Mouse (Mus musculus) liver, embryonic 14.5 days (tissue): ENCODE data around the gene D3Ertd254e. TPM values are rescaled to one million over a fixed set of nuclear protein-coding genes. Genes with fewer than 3 reads are reported as not detected.

Experiments
- ATAC-seq: fragments of 200-750 bp; cut with Nextera tagmentation; 2 replicates; pipeline ENCODE4 v1.8.0; 2017; ENCODE audit warnings: moderate number of reproducible peaks, mild to moderate bottlenecking, moderate library complexity; ENCODE audit not compliant: insufficient read depth
- DNase-seq, 3 experiments: peaks; one replicate each; pipeline ENCODE4 v3.0.0-alpha.2; 2012 to 2013; ENCODE audit warnings: low read depth in 3 of 3, low spot score in 3 of 3
- H3K27ac ChIP-seq: fragments of 300-500 bp; sonication (generic); 2 replicates; pipeline ENCODE4 v1.5.1; 2014; ENCODE audit warnings: moderate library complexity, mild to moderate bottlenecking, control low read depth, inconsistent platforms
- H3K27me3 ChIP-seq: fragments of 300-500 bp; sonication (generic); 2 replicates; pipeline ENCODE4 v1.6.1; 2014; ENCODE audit warnings: mild to moderate bottlenecking, low read length, moderate library complexity; ENCODE audit not compliant: control insufficient read depth, insufficient read depth
- H3K36me3 ChIP-seq: fragments of 300-500 bp; sonication (generic); replicated peaks from 2 replicates; pipeline ENCODE4 v1.6.1; 2014; ENCODE audit warnings: low read depth; ENCODE audit not compliant: control insufficient read depth, insufficient read depth
- H3K4me1 ChIP-seq, 2 experiments: fragments of 200-500 bp in 1 of 2; fragments of 300-500 bp in 1 of 2; sonication (generic) in 1 of 2; replicated peaks; 2 replicates each; pipeline ENCODE4 v1.6.1; 2012 to 2014; ENCODE audit warnings: antibody characterized with exemption in 1 of 2, inconsistent platforms in 1 of 2, low read length in 1 of 2; ENCODE audit not compliant: control insufficient read depth in 2 of 2, insufficient read depth in 2 of 2
- H3K4me2 ChIP-seq: fragments of 300-500 bp; sonication (generic); 2 replicates; pipeline ENCODE4 v1.6.1; 2014; ENCODE audit warnings: low read depth, mild to moderate bottlenecking, control low read depth, moderate library complexity
- H3K4me3 ChIP-seq, 2 experiments: fragments of 200-500 bp in 1 of 2; fragments of 300-500 bp in 1 of 2; sonication (generic) in 1 of 2; 2 replicates each; pipeline ENCODE4 v1.5.1; 2012 to 2014; ENCODE audit warnings: low read depth in 2 of 2, low read length in 2 of 2, mild to moderate bottlenecking in 2 of 2, control low read depth in 1 of 2, inconsistent platforms in 1 of 2, moderate library complexity in 1 of 2; ENCODE audit not compliant: insufficient read depth in 1 of 2
- H3K9ac ChIP-seq: fragments of 300-500 bp; sonication (generic); replicated peaks from 2 replicates; pipeline ENCODE4 v1.6.1; 2014; ENCODE audit warnings: mild to moderate bottlenecking, control low read depth, moderate library complexity
- H3K9me3 ChIP-seq: fragments of 300-500 bp; sonication (generic); 2 replicates; pipeline ENCODE4 v1.6.1; 2016; ENCODE audit warnings: low read length, mixed read lengths; ENCODE audit not compliant: control insufficient read depth
- CTCF ChIP-seq: IDR thresholded peaks from 2 replicates; pipeline ENCODE4 v1.5.1; 2016; ENCODE audit warnings: antibody characterized with exemption, low read depth, control low read depth
- EP300 ChIP-seq: IDR thresholded peaks from 2 replicates; pipeline ENCODE4 v1.6.1; 2016; ENCODE audit warnings: antibody characterized with exemption, low read depth
- WGBS: fragments of 180-500 bp; shearing (Covaris S2); extraction: QIAGEN DNeasy Blood & Tissue Kit; methylation state at CpG from one replicate; pipeline ENCODE4 v1.1.7; 2014; ENCODE audit not compliant: insufficient replicate concordance; 5-methylcytosine and 5-hydroxymethylcytosine counted together
- polyA plus RNA-seq, 2 experiments: library from polyadenylated mRNA; depleted of rRNA in 1 of 2; stranded (reverse) in 1 of 2; unstranded in 1 of 2; fragments of >200 nt; fragmentation: Nextera tagmentation in 1 of 2; extraction: Ambion mirVana in 1 of 2; gene quantifications; 2 replicates each; pipeline versions ENCODE4 v1.2.1 to v1.2.3; 2012 to 2014

D3Ertd254e gene
- polyA plus RNA-seq, 2 experiments, result 0.44 to 0.99 TPM

DNA sequence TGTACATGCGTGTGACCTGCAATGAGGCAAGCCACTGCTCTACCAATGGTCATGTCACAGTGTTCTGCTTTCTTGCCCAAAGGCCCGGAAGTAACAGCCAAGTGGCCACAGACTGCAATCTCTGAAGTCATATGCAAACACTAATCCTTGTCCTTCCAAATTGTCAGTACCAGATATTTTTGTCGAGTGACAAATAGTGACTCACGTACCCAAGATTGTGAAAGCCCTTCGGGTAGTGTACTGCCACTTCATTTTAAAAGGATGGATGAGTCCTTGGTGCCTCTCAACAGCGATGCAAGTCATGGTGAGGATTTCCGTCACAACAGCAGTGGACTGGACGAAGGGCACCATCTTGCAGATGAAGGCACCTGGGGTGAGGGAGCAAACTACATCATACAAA lies 38.4 kb downstream of the D3Ertd254e start:
- Histone ChIP-seq H3K9me3 (no peaks in the 10 kb centered on the region), H3K27me3 (no peaks in the 10 kb centered on the region), H3K4me1 (no peaks in the 10 kb centered on the region), H3K9ac (no peak overlapping the region), H3K4me3 (no peak overlapping the region), H3K4me2 (no peak overlapping the region), H3K36me3 (no peaks in the 10 kb centered on the region), H3K27ac (no peak overlapping the region)
- no peak for DNase-seq
- 69% methylated on average over 8 of the region's 8 CpGs for WGBS
- TF ChIP-seq EP300, result no peak
- ATAC-seq, result no peak

DNA sequence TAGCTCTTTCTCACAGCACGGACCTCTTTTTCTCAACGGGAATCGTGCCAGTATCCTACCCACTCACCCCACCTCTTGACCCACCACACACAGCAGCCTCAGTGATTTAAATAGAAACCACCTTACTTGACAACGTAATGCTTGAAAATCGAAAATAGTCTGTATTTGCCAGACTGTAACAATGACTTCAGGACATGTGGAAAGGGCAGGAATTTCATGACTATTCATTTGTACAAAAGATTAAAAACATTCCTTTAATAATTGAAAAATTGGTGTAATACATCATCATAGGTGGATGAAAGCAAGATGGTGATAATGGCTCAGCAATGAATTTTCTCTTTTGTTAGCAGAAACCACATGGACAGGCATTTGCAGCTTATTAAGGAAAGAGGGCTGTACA lies 50.3 kb downstream of the D3Ertd254e start:
- H3K27me3 ChIP-seq, result no peaks in the 10 kb centered on the region
- H3K4me2 ChIP-seq, result no peak overlapping the region
- no peaks in the 10 kb centered on the region for H3K36me3 ChIP-seq
- no peak overlapping the region for H3K9ac ChIP-seq
- WGBS, result 54% methylated on average over 5 of the region's 5 CpGs
- no peaks in the 10 kb centered on the region for H3K4me1 ChIP-seq
- TF ChIP-seq CTCF (no peak), EP300 (no peak)
- H3K4me3 ChIP-seq, result no peak overlapping the region
- H3K9me3 ChIP-seq, result no peaks in the 10 kb centered on the region
- no peak overlapping the region for H3K27ac ChIP-seq
- DNase-seq, result no peak
- no peak for ATAC-seq

DNA sequence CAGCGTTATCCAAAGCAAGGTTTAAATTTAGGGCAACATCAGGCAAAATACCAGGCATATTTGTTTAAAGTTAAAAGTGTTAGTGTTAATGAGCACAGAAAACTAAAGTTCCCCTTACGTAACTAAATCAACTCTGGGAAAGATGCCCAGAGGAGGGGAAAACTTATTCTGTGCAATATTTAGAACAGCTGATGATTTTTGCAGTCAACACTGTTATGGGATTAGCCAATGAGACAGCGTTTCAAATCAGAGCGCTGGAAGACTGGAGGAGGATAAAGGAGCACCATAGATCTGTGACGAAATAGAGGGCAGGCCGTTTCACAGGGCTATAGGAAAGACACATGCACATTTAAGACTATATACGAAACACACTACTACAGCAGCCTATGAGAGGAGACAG lies 52.1 kb downstream of the D3Ertd254e start:
- DNase-seq, result no peak

DNA sequence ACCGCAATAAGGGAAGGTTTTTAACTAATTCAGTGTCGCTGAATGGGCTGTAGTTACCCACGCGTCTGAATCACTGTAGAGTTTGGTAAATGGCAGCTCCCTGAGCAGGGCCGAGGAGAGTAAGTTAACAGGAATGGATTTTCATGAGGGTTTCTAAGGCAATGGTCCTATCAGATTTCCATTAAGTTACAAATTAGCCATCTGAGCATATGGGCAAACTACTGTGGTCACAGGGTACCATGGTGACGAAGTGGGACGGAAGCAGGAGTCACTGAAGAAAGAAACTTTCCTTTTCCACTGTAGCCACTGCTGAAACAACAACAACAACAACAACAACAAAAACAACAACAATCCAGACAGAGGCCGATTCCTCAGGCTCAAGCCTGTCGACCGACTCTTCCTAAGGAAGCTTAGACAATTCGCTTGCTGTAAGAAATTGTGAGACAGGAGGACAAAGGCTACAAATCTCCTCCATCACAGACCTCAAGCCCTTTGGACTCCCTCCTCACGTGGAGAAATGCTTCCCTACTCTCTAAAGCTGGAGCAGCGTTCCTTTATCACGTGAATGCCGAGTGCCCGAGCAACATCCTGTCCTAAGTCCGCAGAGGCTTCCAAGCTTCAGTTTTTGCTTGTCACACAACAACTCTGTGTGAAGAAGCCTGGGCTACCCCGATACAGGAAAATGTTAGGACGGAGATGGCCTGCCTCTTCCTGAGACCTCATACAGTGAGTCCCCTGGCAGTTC lies 56.9 kb downstream of the D3Ertd254e start:
- ATAC-seq (no peak), DNase-seq (no peak)
- TF ChIP-seq EP300, result no peak
- TF ChIP-seq CTCF, result no peak
- WGBS, result 57% methylated on average over 19 of the region's 19 CpGs
- no peak overlapping the region for H3K4me3 ChIP-seq
- H3K4me2 ChIP-seq, result no peak overlapping the region
- no peaks in the 10 kb centered on the region for H3K27me3 ChIP-seq
- no peak overlapping the region for H3K27ac ChIP-seq
- H3K9me3 ChIP-seq, result no peaks in the 10 kb centered on the region
- no peaks in the 10 kb centered on the region for H3K4me1 ChIP-seq
- H3K36me3 ChIP-seq, result no peaks in the 10 kb centered on the region
- H3K9ac ChIP-seq, result no peak overlapping the region

More for the DNA sequence above, 52.1 kb downstream of the D3Ertd254e start:
- no peaks in the 10 kb centered on the region for H3K9me3 ChIP-seq
- H3K4me2 ChIP-seq, result no peak overlapping the region
- no peaks in the 10 kb centered on the region for H3K4me1 ChIP-seq
- H3K9ac ChIP-seq, result no peak overlapping the region
- WGBS, result 61% methylated on average over 7 of the region's 7 CpGs
- H3K36me3 ChIP-seq, result no peaks in the 10 kb centered on the region
- H3K27ac ChIP-seq, result no peak overlapping the region
- no peaks in the 10 kb centered on the region for H3K27me3 ChIP-seq
- no peak for TF ChIP-seq CTCF
- no peak for TF ChIP-seq EP300
- no peak overlapping the region for H3K4me3 ChIP-seq
- no peak for ATAC-seq

DNA sequence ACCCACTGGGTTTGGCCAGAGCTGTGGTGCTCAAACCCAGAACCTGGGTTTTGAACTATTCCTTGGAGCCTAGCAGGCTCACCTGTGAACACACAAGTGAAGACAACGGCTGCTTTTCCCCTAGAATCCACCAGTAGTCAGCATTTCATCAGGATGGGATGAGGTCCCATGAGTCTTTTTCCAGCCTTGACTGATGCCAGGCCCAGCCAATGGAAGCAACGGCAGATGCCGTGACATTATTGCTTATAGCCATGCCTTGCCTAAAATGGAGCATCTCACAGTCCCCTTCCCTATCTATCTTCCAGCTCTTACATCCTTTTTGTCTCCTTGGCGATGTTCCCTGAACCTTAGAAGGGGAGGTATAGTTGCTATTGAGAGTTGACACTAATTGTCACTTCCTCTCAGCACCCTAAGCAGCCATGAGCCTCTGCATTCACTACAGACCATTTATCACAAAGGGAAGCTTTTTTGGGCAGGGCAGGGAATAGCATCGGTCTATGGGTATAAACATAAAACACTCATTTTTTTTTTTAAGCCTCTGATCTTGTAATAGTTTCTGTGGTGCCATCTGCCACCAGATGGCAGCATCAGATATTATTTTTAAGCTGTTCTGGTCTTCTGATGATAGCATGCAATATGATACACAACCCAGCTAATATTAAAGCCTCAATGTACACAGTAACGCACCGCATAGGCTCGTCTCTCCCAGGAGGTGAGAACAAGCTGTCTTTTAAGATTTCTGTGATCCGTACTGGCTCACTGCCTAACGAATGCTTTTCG lies 59.1 kb downstream of the D3Ertd254e start:
- no peak overlapping the region for H3K9ac ChIP-seq

More for the DNA sequence above, 59.1 kb downstream of the D3Ertd254e start:
- H3K4me3 ChIP-seq, result no peak overlapping the region
- H3K4me2 ChIP-seq, result no peak overlapping the region
- H3K27me3 ChIP-seq, result no peaks in the 10 kb centered on the region
- H3K27ac ChIP-seq, result no peak overlapping the region
- TF ChIP-seq CTCF, result no peak
- no peak for TF ChIP-seq EP300
- H3K9me3 ChIP-seq, result no peaks in the 10 kb centered on the region
- ATAC-seq (no peak), DNase-seq (peak in 1 of 3 experiments; percentile 6)
- WGBS, result 51% methylated on average over 11 of the region's 11 CpGs
- H3K36me3 ChIP-seq, result no peaks in the 10 kb centered on the region
- H3K4me1 ChIP-seq, result no peaks in the 10 kb centered on the region
